Mouse (Mus musculus) gastrocnemius, adult 18-20 months (tissue): Measurements from ENCODE around the gene Ncam1. TPM values are rescaled to one million over a fixed set of nuclear protein-coding genes. Genes with fewer than 3 reads are reported as not detected.

Source experiments
- DNase-seq: peaks from one replicate; pipeline ENCODE4 v3.0.0; 2021; ENCODE audit warnings: low spot score
- total RNA-seq, 2 experiments: library from RNA; stranded (reverse); gene quantifications; 2 replicates each; pipeline ENCODE4 v1.2.3; 2021

Ncam1 gene
- total RNA-seq, 2 experiments from 2014 or later = 10.3 to 12.7 TPM

GRCm38 (mm10) chr9:49509628-49510027 is 289.1 kb downstream of the Ncam1 start:
- no peak for DNase-seq

- DNase-seq = no peak
Observed at GRCm38 (mm10) chr9:49509094-49509493, 289.6 kb downstream of the Ncam1 start.

GRCm38 (mm10) chr9:49507829-49508585 is 290.7 kb downstream of the Ncam1 start:
- no peak for DNase-seq

- no peak for DNase-seq
Observed at GRCm38 (mm10) chr9:49504658-49505057, 294.1 kb downstream of the Ncam1 start.

GRCm38 (mm10) chr9:49502245-49502644 is 296.5 kb downstream of the Ncam1 start:
- no peak for DNase-seq

GRCm38 (mm10) chr9:49499878-49500277 is 298.8 kb downstream of the Ncam1 start:
- DNase-seq = no peak

- peak; percentile 78 for DNase-seq
Observed at GRCm38 (mm10) chr9:49493979-49494649, 304.6 kb downstream of the Ncam1 start.

- no peak for DNase-seq
Observed at GRCm38 (mm10) chr9:49490609-49491008, 308.1 kb downstream of the Ncam1 start.

- peak; percentile 86 for DNase-seq
Observed at GRCm38 (mm10) chr9:49488912-49489895, 309.5 kb downstream of the Ncam1 start.

- no peak for DNase-seq
Observed at GRCm38 (mm10) chr9:49488258-49488657, 310.5 kb downstream of the Ncam1 start.

GRCm38 (mm10) chr9:49487657-49487943 is 311.1 kb downstream of the Ncam1 start:
- DNase-seq = no peak

GRCm38 (mm10) chr9:49486805-49487656 is 311.7 kb downstream of the Ncam1 start:
- DNase-seq = no peak

GRCm38 (mm10) chr9:49485892-49486311 is 312.8 kb downstream of the Ncam1 start, which contains the start of gene Ttc12:
Gene Ttc12 (minus strand): TSS chr9:49486225.
- peak; percentile 90 for DNase-seq

GRCm38 (mm10) chr9:49485250-49485891 is 313.4 kb downstream of the Ncam1 start:
- peak; percentile 34 for DNase-seq

GRCm38 (mm10) chr9:49483316-49483715 is 315.4 kb downstream of the Ncam1 start:
- DNase-seq = no peak

GRCm38 (mm10) chr9:49472126-49472525 is 326.6 kb downstream of the Ncam1 start:
- no peak for DNase-seq

GRCm38 (mm10) chr9:49470946-49471345 is 327.8 kb downstream of the Ncam1 start:
- no peak for DNase-seq

GRCm38 (mm10) chr9:49470006-49470405 is 328.7 kb downstream of the Ncam1 start:
- DNase-seq = no peak

- no peak for DNase-seq
Observed at GRCm38 (mm10) chr9:49456136-49456535, 342.6 kb downstream of the Ncam1 start.

GRCm38 (mm10) chr9:49452396-49452795 is 346.3 kb downstream of the Ncam1 start:
- no peak for DNase-seq
